Mouse (Mus musculus): Measurements from ENCODE around the gene Serpina1f. TPM values are rescaled to one million over a fixed set of nuclear protein-coding genes. Genes with fewer than 3 reads are reported as not detected.
"Not testable (repeated sequence)": the region's sequence is repeated elsewhere in the genome, so short reads cannot be mapped to it uniquely, and the experiment has no call there.

Serpina1f gene
- polyA plus RNA-seq, 1 experiment from 2014 or later, result not detected

GRCm38 (mm10) chr12:103688221-103688814, 7.0 kb downstream of the Serpina1f start:
- Histone ChIP-seq H3K4me2 (ENCODE audit: low read depth, low read length) (no peak overlapping the region), H3K4me1 (ENCODE audit: control insufficient read depth, insufficient read depth, low read length) (no peaks in the 10 kb centered on the region), H3K36me3 (ENCODE audit: control insufficient read depth, insufficient read depth, low read length) (no peaks in the 10 kb centered on the region), H3K9me3 (ENCODE audit: control insufficient read depth, low read length) (no peaks in the 10 kb centered on the region), H3K27me3 (ENCODE audit: control insufficient read depth, insufficient read depth, low read length) (no peaks in the 10 kb centered on the region), H3K9ac (replicated peaks; ENCODE audit: low read depth, low read length) (no peak overlapping the region), H3K27ac (ENCODE audit: low read depth, low read length) (no peak overlapping the region), H3K4me3 (ENCODE audit: low read depth, low read length) (no peak overlapping the region)
- no peak for ATAC-seq (ENCODE audit: low read depth)
- WGBS, result 23% methylated on average over 3 of the region's 3 CpGs

GRCm38 (mm10) chr12:103687021-103687420, 8.3 kb downstream of the Serpina1f start:
- H3K4me3 ChIP-seq (ENCODE audit: low read depth, low read length), result no peak overlapping the region
- H3K36me3 ChIP-seq (ENCODE audit: control insufficient read depth, insufficient read depth, low read length), result no peaks in the 10 kb centered on the region
- H3K27me3 ChIP-seq (ENCODE audit: control insufficient read depth, insufficient read depth, low read length), result no peaks in the 10 kb centered on the region
- no peak overlapping the region for H3K9ac ChIP-seq (replicated peaks; ENCODE audit: low read depth, low read length)
- no peak for ATAC-seq (ENCODE audit: low read depth)
- H3K4me2 ChIP-seq (ENCODE audit: low read depth, low read length), result no peak overlapping the region
- no peak overlapping the region for H3K27ac ChIP-seq (ENCODE audit: low read depth, low read length)
- no peaks in the 10 kb centered on the region for H3K4me1 ChIP-seq (ENCODE audit: control insufficient read depth, insufficient read depth, low read length)
- no peaks in the 10 kb centered on the region for H3K9me3 ChIP-seq (ENCODE audit: control insufficient read depth, low read length)
- 58% methylated on average over 7 of the region's 7 CpGs for WGBS

DNA sequence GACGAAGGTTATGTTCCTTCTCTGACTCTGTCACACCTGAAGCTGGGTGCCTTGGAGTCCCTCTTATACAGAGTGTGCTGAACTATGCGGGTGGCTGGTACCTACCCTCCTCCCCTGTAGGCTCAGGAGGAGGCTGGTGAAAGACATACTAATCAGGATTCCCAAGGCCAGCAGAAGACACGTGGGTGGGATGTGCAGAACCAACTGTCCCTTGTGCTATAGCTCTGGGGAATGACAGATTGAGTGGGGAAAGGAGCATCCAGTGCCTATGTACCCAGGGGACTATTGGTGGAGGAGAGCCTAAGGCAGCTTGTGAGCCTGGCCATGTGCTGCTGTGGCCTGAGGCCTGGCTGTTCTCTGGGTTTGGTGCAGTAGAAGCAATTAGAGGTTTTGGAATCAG, 9.3 kb downstream of the Serpina1f start:
- no peak for ATAC-seq (ENCODE audit: low read depth)
- Histone ChIP-seq H3K4me3 (ENCODE audit: low read depth, low read length) (no peak overlapping the region), H3K9ac (replicated peaks; ENCODE audit: low read depth, low read length) (no peak overlapping the region), H3K4me2 (ENCODE audit: low read depth, low read length) (no peak overlapping the region), H3K9me3 (ENCODE audit: control insufficient read depth, low read length) (no peaks in the 10 kb centered on the region), H3K36me3 (ENCODE audit: control insufficient read depth, insufficient read depth, low read length) (no peaks in the 10 kb centered on the region), H3K4me1 (ENCODE audit: control insufficient read depth, insufficient read depth, low read length) (no peaks in the 10 kb centered on the region), H3K27ac (ENCODE audit: low read depth, low read length) (no peak overlapping the region), H3K27me3 (ENCODE audit: control insufficient read depth, insufficient read depth, low read length) (no peaks in the 10 kb centered on the region)
- 81% methylated on average over 3 of the region's 3 CpGs for WGBS

GRCm38 (mm10) chr12:103685386-103685785, 9.9 kb downstream of the Serpina1f start:
- Histone ChIP-seq H3K4me1 (ENCODE audit: control insufficient read depth, insufficient read depth, low read length) (no peaks in the 10 kb centered on the region), H3K9me3 (ENCODE audit: control insufficient read depth, low read length) (no peaks in the 10 kb centered on the region), H3K27me3 (ENCODE audit: control insufficient read depth, insufficient read depth, low read length) (no peaks in the 10 kb centered on the region), H3K36me3 (ENCODE audit: control insufficient read depth, insufficient read depth, low read length) (no peaks in the 10 kb centered on the region), H3K27ac (ENCODE audit: low read depth, low read length) (no peak overlapping the region), H3K4me3 (ENCODE audit: low read depth, low read length) (no peak overlapping the region), H3K9ac (replicated peaks; ENCODE audit: low read depth, low read length) (no peak overlapping the region), H3K4me2 (ENCODE audit: low read depth, low read length) (no peak overlapping the region)
- 88% methylated on average over 3 of the region's 3 CpGs for WGBS
- no peak for ATAC-seq (ENCODE audit: low read depth)

- no peak overlapping the region for H3K27ac ChIP-seq (ENCODE audit: low read depth, low read length)
- no peaks in the 10 kb centered on the region for H3K36me3 ChIP-seq (ENCODE audit: control insufficient read depth, insufficient read depth, low read length)
- no peak for ATAC-seq (ENCODE audit: low read depth)
- no peaks in the 10 kb centered on the region for H3K4me1 ChIP-seq (ENCODE audit: control insufficient read depth, insufficient read depth, low read length)
- no peak overlapping the region for H3K4me3 ChIP-seq (ENCODE audit: low read depth, low read length)
- no peak overlapping the region for H3K9ac ChIP-seq (replicated peaks; ENCODE audit: low read depth, low read length)
- no peaks in the 10 kb centered on the region for H3K27me3 ChIP-seq (ENCODE audit: control insufficient read depth, insufficient read depth, low read length)
- WGBS, result 65% methylated on average over 4 of the region's 4 CpGs
- no peaks in the 10 kb centered on the region for H3K9me3 ChIP-seq (ENCODE audit: control insufficient read depth, low read length)
- H3K4me2 ChIP-seq (ENCODE audit: low read depth, low read length), result no peak overlapping the region
Observed at GRCm38 (mm10) chr12:103683775-103684174, 11.6 kb downstream of the Serpina1f start.

- Histone ChIP-seq H3K27me3 (ENCODE audit: control insufficient read depth, insufficient read depth, low read length) (no peaks in the 10 kb centered on the region), H3K27ac (ENCODE audit: low read depth, low read length) (no peak overlapping the region), H3K4me3 (ENCODE audit: low read depth, low read length) (no peak overlapping the region), H3K4me1 (ENCODE audit: control insufficient read depth, insufficient read depth, low read length) (no peaks in the 10 kb centered on the region), H3K36me3 (ENCODE audit: control insufficient read depth, insufficient read depth, low read length) (no peaks in the 10 kb centered on the region), H3K9me3 (ENCODE audit: control insufficient read depth, low read length) (no peaks in the 10 kb centered on the region), H3K9ac (replicated peaks; ENCODE audit: low read depth, low read length) (no peak overlapping the region), H3K4me2 (ENCODE audit: low read depth, low read length) (no peak overlapping the region)
- no peak for ATAC-seq (ENCODE audit: low read depth)
- 82% methylated on average over 2 of the region's 2 CpGs for WGBS
Observed at GRCm38 (mm10) chr12:103681739-103682138, 13.6 kb downstream of the Serpina1f start.

DNA sequence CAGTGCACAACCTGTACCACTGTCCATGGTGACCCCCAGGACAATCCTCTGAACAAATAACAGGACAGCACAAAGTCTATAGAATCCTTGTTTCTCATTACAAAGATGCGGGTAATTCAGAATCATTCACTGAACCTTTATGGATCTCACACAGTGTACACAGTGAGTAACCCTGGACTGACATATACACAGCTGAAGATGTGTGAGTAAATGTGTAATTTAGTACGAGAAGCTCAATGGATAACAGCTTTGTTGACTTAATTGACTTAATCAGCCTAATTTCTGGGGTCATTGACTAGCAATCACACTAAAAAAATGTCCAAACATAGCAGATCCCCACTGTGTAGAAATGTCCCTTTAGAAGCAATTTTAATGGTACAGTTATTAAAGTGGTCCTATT, 14.2 kb downstream of the Serpina1f start:
- Histone ChIP-seq H3K4me3 (ENCODE audit: low read depth, low read length) (no peak overlapping the region), H3K27ac (ENCODE audit: low read depth, low read length) (no peak overlapping the region), H3K36me3 (ENCODE audit: control insufficient read depth, insufficient read depth, low read length) (no peaks in the 10 kb centered on the region), H3K27me3 (ENCODE audit: control insufficient read depth, insufficient read depth, low read length) (no peaks in the 10 kb centered on the region), H3K4me1 (ENCODE audit: control insufficient read depth, insufficient read depth, low read length) (no peaks in the 10 kb centered on the region), H3K9ac (replicated peaks; ENCODE audit: low read depth, low read length) (no peak overlapping the region), H3K9me3 (ENCODE audit: control insufficient read depth, low read length) (no peaks in the 10 kb centered on the region), H3K4me2 (ENCODE audit: low read depth, low read length) (no peak overlapping the region)
- 77% methylated on average over 2 of the region's 2 CpGs for WGBS
- ATAC-seq (ENCODE audit: low read depth), result no peak

- H3K4me1 ChIP-seq (ENCODE audit: control insufficient read depth, insufficient read depth, low read length); H3K36me3 ChIP-seq (ENCODE audit: control insufficient read depth, insufficient read depth, low read length); H3K4me2 ChIP-seq (ENCODE audit: low read depth, low read length); H3K9ac ChIP-seq (replicated peaks; ENCODE audit: low read depth, low read length); H3K4me3 ChIP-seq (ENCODE audit: low read depth, low read length); H3K9me3 ChIP-seq (ENCODE audit: control insufficient read depth, low read length); H3K27me3 ChIP-seq (ENCODE audit: control insufficient read depth, insufficient read depth, low read length); ATAC-seq (ENCODE audit: low read depth); H3K27ac ChIP-seq (ENCODE audit: low read depth, low read length): not testable (repeated sequence)
- 97% methylated on average over 1 of the region's 1 CpGs for WGBS
Observed at GRCm38 (mm10) chr12:103679853-103680252, 15.5 kb downstream of the Serpina1f start.

- H3K9me3 ChIP-seq (ENCODE audit: control insufficient read depth, low read length), result no peaks in the 10 kb centered on the region
- no peaks in the 10 kb centered on the region for H3K4me1 ChIP-seq (ENCODE audit: control insufficient read depth, insufficient read depth, low read length)
- H3K27ac ChIP-seq (ENCODE audit: low read depth, low read length), result no peak within 1 kb of the TSS
- no peak within 1 kb of the TSS for H3K4me2 ChIP-seq (ENCODE audit: low read depth, low read length)
- H3K4me3 ChIP-seq (ENCODE audit: low read depth, low read length), result no peak within 1 kb of the TSS
- H3K36me3 ChIP-seq (ENCODE audit: control insufficient read depth, insufficient read depth, low read length), result no peaks in the 10 kb centered on the region
- WGBS, result 86% methylated on average over 1 of the region's 1 CpGs
- H3K27me3 ChIP-seq (ENCODE audit: control insufficient read depth, insufficient read depth, low read length), result no peaks in the 10 kb centered on the region
- no peak for ATAC-seq (ENCODE audit: low read depth)
- H3K9ac ChIP-seq (replicated peaks; ENCODE audit: low read depth, low read length), result no peak within 1 kb of the TSS
Observed at GRCm38 (mm10) chr12:103676039-103676438, 19.3 kb downstream of the Serpina1f start, which contains the start of gene Serpina16. Gene Serpina16 (minus strand): TSS chr12:103676139.
